7 mouse cellular contexts compared by ENCODE assay signal in the genomic region with DNA sequence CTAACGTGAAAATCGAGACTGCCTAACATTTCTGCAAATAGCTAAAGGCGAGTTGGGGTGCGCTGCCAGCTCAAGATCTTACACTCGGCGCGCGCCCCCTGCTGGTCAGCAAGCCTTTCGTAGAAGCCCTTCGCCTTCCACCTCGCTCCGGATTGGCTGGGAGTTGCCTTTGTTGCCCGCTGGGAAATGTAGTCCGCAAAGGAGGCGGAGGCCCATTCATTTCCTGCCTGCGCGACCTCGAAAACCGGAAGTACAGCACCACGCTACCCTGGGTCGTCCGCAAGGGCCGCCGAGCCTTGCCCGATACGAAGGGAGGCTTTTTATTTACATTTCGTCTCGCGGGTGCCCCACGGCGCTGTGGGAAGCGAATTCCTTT. TPM values are rescaled to one million over a fixed set of nuclear protein-coding genes. Genes with fewer than 3 reads are reported as not detected.
A peak's percentile ranks its signal among the peaks of the same experiment; 100 is the strongest.
DNase-seq lines count a peak whose midpoint lies in the region; ATAC-seq lines count a peak whose summit lies in the region.

No protein-coding gene starts in this region.

- WGBS in intestine, embryonic 16.5 days, result under 1% methylated on average over 32 of the region's 32 CpGs
- under 1% methylated on average over 32 of the region's 32 CpGs for WGBS in midbrain, embryonic 11.5 days

- H3K4me1 ChIP-seq in intestine, embryonic 16.5 days (ENCODE audit: control insufficient read depth, insufficient read depth, low read length), result peaks cover 32% of the 10 kb centered on the region
- peaks cover 9% of the 10 kb centered on the region for H3K4me1 ChIP-seq in midbrain, embryonic 11.5 days (ENCODE audit: control insufficient read depth, insufficient read depth, low read length)

- H3K36me3 ChIP-seq in intestine, embryonic 16.5 days (ENCODE audit: control insufficient read depth, insufficient read depth, low read length), result peaks cover 5% of the 10 kb centered on the region
- H3K36me3 ChIP-seq in midbrain, embryonic 11.5 days (ENCODE audit: control insufficient read depth, insufficient read depth, low read length), result peaks cover 6% of the 10 kb centered on the region; the same call in 1 of the 2 replicates

- peak overlapping the region; percentile 98 for H3K27ac ChIP-seq in intestine, embryonic 16.5 days (ENCODE audit: low read length)
- H3K27ac ChIP-seq in midbrain, embryonic 11.5 days (ENCODE audit: low read depth, low read length), result peak overlapping the region; percentile 75

- H3K9ac ChIP-seq in intestine, embryonic 16.5 days (ENCODE audit: low read depth, low read length), result peak overlapping the region; percentile 69
- H3K9ac ChIP-seq in midbrain, embryonic 11.5 days (ENCODE audit: low read length), result peak overlapping the region; percentile 64

- ATAC-seq in intestine, embryonic 16.5 days, result peak; percentile 91
- peak; percentile 90 for ATAC-seq in midbrain, embryonic 11.5 days (ENCODE audit: low FRiP score)

- intact Hi-C loops in left cerebral cortex, postnatal 36 days (cut with DNase I), result loop anchor here (2.0 to 5.0 kb wide), 2 partner anchors 37 to 124 kb away; partner anchors contain the start of gene Dpp9

- peak overlapping the region; percentile 79 for H3K4me2 ChIP-seq in intestine, embryonic 16.5 days (ENCODE audit: low read depth, low read length)
- H3K4me2 ChIP-seq in midbrain, embryonic 11.5 days, result peak overlapping the region; percentile 91

- no peaks in the 10 kb centered on the region for H3K9me3 ChIP-seq in intestine, embryonic 16.5 days (ENCODE audit: control insufficient read depth, low read length)
- H3K9me3 ChIP-seq in midbrain, embryonic 11.5 days (ENCODE audit: control insufficient read depth, low read length), result no peaks in the 10 kb centered on the region

- no peaks in the 10 kb centered on the region for H3K27me3 ChIP-seq in intestine, embryonic 16.5 days (replicated peaks; ENCODE audit: control insufficient read depth, insufficient read depth, low read length)
- H3K27me3 ChIP-seq in midbrain, embryonic 11.5 days (ENCODE audit: control insufficient read depth, insufficient read depth, low read length), result no peaks in the 10 kb centered on the region

- DNase-seq in adrenal gland, adult 8-10 months, result peak; percentile 97
- DNase-seq in embryo, embryonic 9.5 days (ENCODE audit: extremely low spot score), result peak; percentile 95
- DNase-seq in gastrocnemius, postnatal 4 days (ENCODE audit: low spot score in 2 of 2), result peak; percentile 96 to 99
- peak; percentile 98 to 99 for DNase-seq in left cerebral cortex, postnatal 36 days (ENCODE audit: low spot score in 2 of 2)
- peak; percentile 99 for DNase-seq in midbrain, embryonic 11.5 days (ENCODE audit: low spot score, missing footprints)
- peak; percentile 98 for DNase-seq in skeletal muscle tissue, adult 2 months (ENCODE audit: low read depth, low spot score)

- H3K4me3 ChIP-seq in intestine, embryonic 16.5 days (ENCODE audit: low read length), result peak overlapping the region; percentile 72
- H3K4me3 ChIP-seq in midbrain, embryonic 11.5 days (ENCODE audit: low read depth, low read length), result peak overlapping the region; percentile 74

RNA-seq across cellular contexts. Expression of gene Fem1a, which starts 0.8 kb away (rescaled TPM):
- total RNA-seq in adrenal gland, adult 8-10 months (2022), result 10 to 100 TPM; 30.4 to 32.5 (median 31.2) TPM
- 10 to 100 TPM; 98.3 to 99.9 TPM for total RNA-seq in gastrocnemius, postnatal 4 days (2021)
- polyA plus RNA-seq in intestine, embryonic 16.5 days (2015; fragmentation: Nextera tagmentation; extraction: Ambion mirVana), result 11.7 and 12.8 TPM in 2 replicates
- total RNA-seq in left cerebral cortex, postnatal 36 days (2021), result 10 to 100 TPM; 33.0 to 35.4 TPM
- 12.6 and 12.7 TPM in 2 replicates for polyA plus RNA-seq in midbrain, embryonic 11.5 days (2014; fragmentation: Nextera tagmentation; extraction: Ambion mirVana)

RNA-seq across cellular contexts. Expression of gene Ticam1, which starts 20.7 kb away (rescaled TPM):
- 10 to 100 TPM; 23.9 to 26.3 (median 24.8) TPM for total RNA-seq in adrenal gland, adult 8-10 months (2022)
- 1 to 10 TPM; 8.5 to 8.9 TPM for total RNA-seq in gastrocnemius, postnatal 4 days (2021)
- polyA plus RNA-seq in intestine, embryonic 16.5 days (2015; fragmentation: Nextera tagmentation; extraction: Ambion mirVana), result 16.4 and 19.4 TPM in 2 replicates
- total RNA-seq in left cerebral cortex, postnatal 36 days (2021), result 1 to 10 TPM; 4.9 to 5.3 TPM
- polyA plus RNA-seq in midbrain, embryonic 11.5 days (2014; fragmentation: Nextera tagmentation; extraction: Ambion mirVana), result 1.7 and 2.6 TPM in 2 replicates

RNA-seq across cellular contexts. Expression of gene Plin3, which starts 36.8 kb away (rescaled TPM):
- 100 to 1,000 TPM in 3 of 4 experiments, 10 to 100 TPM in 1; 92.6 to 117 (median 103) TPM for total RNA-seq in adrenal gland, adult 8-10 months (2022)
- total RNA-seq in gastrocnemius, postnatal 4 days (2021), result 10 to 100 TPM; 59.0 to 60.6 TPM
- polyA plus RNA-seq in intestine, embryonic 16.5 days (2015; fragmentation: Nextera tagmentation; extraction: Ambion mirVana), result 287 and 364 TPM in 2 replicates
- total RNA-seq in left cerebral cortex, postnatal 36 days (2021), result 10 to 100 TPM in 1 of 2 experiments, 1 to 10 TPM in 1; 9.3 to 10.1 TPM
- polyA plus RNA-seq in midbrain, embryonic 11.5 days (2014; fragmentation: Nextera tagmentation; extraction: Ambion mirVana), result 27.5 and 34.0 TPM in 2 replicates

RNA-seq across cellular contexts. Expression of gene Dpp9, which starts 37.1 kb away (rescaled TPM):
- 10 to 100 TPM; 35.6 to 41.4 (median 39.6) TPM for total RNA-seq in adrenal gland, adult 8-10 months (2022)
- total RNA-seq in gastrocnemius, postnatal 4 days (2021), result 10 to 100 TPM; 30.0 to 30.5 TPM
- 33.5 and 35.1 TPM in 2 replicates for polyA plus RNA-seq in intestine, embryonic 16.5 days (2015; fragmentation: Nextera tagmentation; extraction: Ambion mirVana)
- total RNA-seq in left cerebral cortex, postnatal 36 days (2021), result 10 to 100 TPM; 68.7 to 72.1 TPM
- 29.5 and 33.8 TPM in 2 replicates for polyA plus RNA-seq in midbrain, embryonic 11.5 days (2014; fragmentation: Nextera tagmentation; extraction: Ambion mirVana)

RNA-seq across cellular contexts. Expression of gene Arrdc5, which starts 44.2 kb away (rescaled TPM):
- not detected for total RNA-seq in adrenal gland, adult 8-10 months (2022)
- not detected for total RNA-seq in gastrocnemius, postnatal 4 days (2021)
- polyA plus RNA-seq in intestine, embryonic 16.5 days (2015; fragmentation: Nextera tagmentation; extraction: Ambion mirVana), result not detected in 2 replicates
- not detected for total RNA-seq in left cerebral cortex, postnatal 36 days (2021)
- polyA plus RNA-seq in midbrain, embryonic 11.5 days (2014; fragmentation: Nextera tagmentation; extraction: Ambion mirVana), result not detected in 2 replicates

Comparison
In these comparisons a context has a peak if more than half of its experiments do, and no peak if none do; other contexts are left out.
1. Peak in every context shown above with its lines: DNase-seq, ATAC-seq, H3K4me3 ChIP-seq and H3K27ac ChIP-seq.
2. RNA of gene Plin3, which starts 36.8 kb away (total RNA-seq): 92.6 to 117 TPM in adrenal gland, adult 8-10 months and 59.0 to 60.6 TPM in gastrocnemius, postnatal 4 days; 9.3 to 10.1 TPM in left cerebral cortex, postnatal 36 days; every median in the first group is over 4 times any median in the second.